8 mouse cellular contexts compared by ENCODE assay signal in the genomic region with DNA sequence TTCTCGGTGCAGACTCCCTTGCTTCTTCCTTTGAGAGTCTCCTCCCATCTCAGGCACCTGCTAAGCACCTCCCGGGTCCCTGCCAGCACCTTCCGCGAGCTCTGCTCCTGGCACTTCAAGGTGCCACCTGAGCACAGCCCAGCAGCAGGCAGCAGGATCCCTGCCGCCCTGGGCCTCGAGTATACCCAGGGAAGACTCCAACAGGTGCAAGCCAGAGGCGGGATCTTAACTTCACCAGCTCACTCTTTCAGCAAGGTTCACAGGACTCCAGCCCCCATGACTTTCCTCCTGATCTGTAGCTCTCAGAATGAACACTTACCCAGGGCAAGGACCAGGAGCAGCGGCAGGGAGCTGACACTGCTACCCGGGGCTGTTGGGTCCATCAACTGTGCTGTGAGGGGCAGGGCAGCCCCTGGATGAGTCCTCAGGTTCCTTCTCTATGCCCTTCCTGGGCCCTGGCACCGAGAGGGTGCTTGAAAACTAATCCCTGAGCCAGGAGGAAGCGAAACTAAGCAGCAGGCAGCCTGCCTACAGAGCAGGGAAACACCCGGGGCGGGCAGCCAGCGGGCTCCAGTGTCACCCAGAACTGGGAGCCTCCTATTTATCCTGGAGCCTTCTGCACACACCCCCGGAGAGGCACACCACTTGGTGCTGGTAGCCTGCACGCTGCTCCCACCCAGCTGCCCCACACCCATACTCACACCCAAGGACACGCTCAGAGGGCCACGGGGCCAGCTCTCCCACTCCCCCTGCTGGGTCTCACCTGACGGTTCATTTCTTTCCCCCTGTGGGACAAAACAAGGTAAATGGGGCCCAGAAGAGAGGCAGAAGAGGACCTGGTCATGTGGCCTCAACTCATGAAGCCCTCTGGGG. TPM values are rescaled to one million over a fixed set of nuclear protein-coding genes. Genes with fewer than 3 reads are reported as not detected.
DNase-seq lines count a peak whose midpoint lies in the region; ATAC-seq and TF ChIP-seq lines count a peak whose summit lies in the region.

A gene (minus strand): TSS at position 656 of the 873 bp plus-strand sequence.

- peak; percentile 80 for ATAC-seq in CD4-positive, CD25-positive, alpha-beta regulatory T cell, adult 4 months
- ATAC-seq in forebrain, postnatal 0 days: peak; percentile 85
- ATAC-seq in lung, embryonic 16.5 days (ENCODE audit: low read depth): peak; percentile 92

- DNase-seq in brain, embryonic 14.5 days (ENCODE audit: low read depth): peak; percentile 44
- peak; percentile 36 for DNase-seq in forebrain, postnatal 0 days
- DNase-seq in heart, postnatal 4 days: peak; percentile 71
- peak; percentile 25 to 58 for DNase-seq in layer of hippocampus, adult 8-10 months (ENCODE audit: low spot score in 2 of 2)
- peak; percentile 51 for DNase-seq in ovary, adult 18-20 months (ENCODE audit: low spot score)
- peak; percentile 32 for DNase-seq in thymus, postnatal 0 days (ENCODE audit: low spot score)

- peak within 1 kb of the TSS; percentile 22; the same call in 1 of the 2 replicates for H3K9ac ChIP-seq in forebrain, postnatal 0 days
- H3K9ac ChIP-seq in lung, embryonic 16.5 days (ENCODE audit: low read length): peak within 1 kb of the TSS; percentile 64

- peak; percentile 44 for TF ChIP-seq CTCF in brain, embryonic 14.5 days (IDR thresholded peaks at IDR 0.05; ENCODE audit: borderline replicate concordance, extremely low read depth, insufficient read depth, insufficient read length)
- TF ChIP-seq CTCF in forebrain, postnatal 0 days (IDR thresholded peaks at IDR 0.05; ENCODE audit: low read depth): no peak; the same call in 1 of the 2 replicates

- no peak for TF ChIP-seq POLR2A in brain, embryonic 14.5 days (IDR thresholded peaks at IDR 0.05; ENCODE audit: borderline replicate concordance, extremely low read depth, insufficient read depth, insufficient read length, poor library complexity, severe bottlenecking)

- H3K27me3 ChIP-seq in forebrain, postnatal 0 days (ENCODE audit: insufficient read depth, low read length): no peaks in the 10 kb centered on the region
- no peaks in the 10 kb centered on the region for H3K27me3 ChIP-seq in lung, embryonic 16.5 days (ENCODE audit: control insufficient read depth, insufficient read depth, low read depth, low read length)

- H3K4me2 ChIP-seq in forebrain, postnatal 0 days (ENCODE audit: low read depth): peak within 1 kb of the TSS; percentile 43
- H3K4me2 ChIP-seq in lung, embryonic 16.5 days (ENCODE audit: low read depth, low read length): peak within 1 kb of the TSS; percentile 61

- no peaks in the 10 kb centered on the region for H3K9me3 ChIP-seq in forebrain, postnatal 0 days (ENCODE audit: low read length)
- no peaks in the 10 kb centered on the region for H3K9me3 ChIP-seq in lung, embryonic 16.5 days (ENCODE audit: control insufficient read depth, low read length)

- no peak within 1 kb of the TSS for H3K27ac ChIP-seq in forebrain, postnatal 0 days (ENCODE audit: low read depth, low read length)
- H3K27ac ChIP-seq in lung, embryonic 16.5 days (ENCODE audit: low read length): peak within 1 kb of the TSS; percentile 28; the same call in 1 of the 2 replicates

- no peaks in the 10 kb centered on the region for H3K36me3 ChIP-seq in forebrain, postnatal 0 days (ENCODE audit: insufficient read depth)
- no peaks in the 10 kb centered on the region for H3K36me3 ChIP-seq in lung, embryonic 16.5 days (ENCODE audit: control insufficient read depth, insufficient read depth, low read length)

- WGBS in forebrain, postnatal 0 days: 12% methylated on average over 19 of the region's 19 CpGs
- 6% methylated on average over 19 of the region's 19 CpGs for WGBS in lung, embryonic 16.5 days

- H3K4me1 ChIP-seq in forebrain, postnatal 0 days (ENCODE audit: insufficient read depth): no peaks in the 10 kb centered on the region
- peaks cover 5% of the 10 kb centered on the region; the same call in 1 of the 2 replicates for H3K4me1 ChIP-seq in lung, embryonic 16.5 days (replicated peaks; ENCODE audit: control insufficient read depth, insufficient read depth, low read length)

- H3K4me3 ChIP-seq in forebrain, postnatal 0 days (ENCODE audit: low read depth, low read length): peak within 1 kb of the TSS; percentile 17; the same call in 1 of the 2 replicates
- peak within 1 kb of the TSS; percentile 51 for H3K4me3 ChIP-seq in lung, embryonic 16.5 days (ENCODE audit: low read length)

RNA-seq across cellular contexts. Expression of the gene that starts here (rescaled TPM):
- under 1 TPM; 0.47 to 0.61 TPM for polyA plus RNA-seq in CD4-positive, CD25-positive, alpha-beta regulatory T cell, adult 4 months (2017; shearing (Covaris generic))
- polyA plus RNA-seq in brain, embryonic 14.5 days (2012; rRNA removed): 0.05 and 0.14 TPM in 2 replicates
- 0.15 and 0.24 TPM in 2 replicates for total RNA-seq in forebrain, postnatal 0 days (2014; rRNA removed)
- 0.06 and 0.15 TPM in 2 replicates for polyA plus RNA-seq in forebrain, postnatal 0 days (2015; fragmentation: Nextera tagmentation; extraction: Ambion mirVana)
- total RNA-seq in heart, postnatal 4 days (2021): 1 to 10 TPM; 3.0 to 3.1 TPM
- under 1 TPM; 0.40 to 0.98 (median 0.58) TPM for total RNA-seq in layer of hippocampus, adult 8-10 months (2022)
- 2.5 and 3.0 TPM in 2 replicates for polyA plus RNA-seq in lung, embryonic 16.5 days (2015; fragmentation: Nextera tagmentation; extraction: Ambion mirVana)
- polyA plus RNA-seq in thymus, postnatal 0 days (2015; fragmentation: Nextera tagmentation; extraction: Ambion mirVana): 0.46 and 0.73 TPM in 2 replicates

Comparison
In these comparisons a context has a peak if more than half of its experiments do, and no peak if none do; other contexts are left out.
1. Peak in ATAC-seq in CD4-positive, CD25-positive, alpha-beta regulatory T cell, adult 4 months; RNA of the gene not detected or under 1 TPM.
2. Peak in DNase-seq in brain, embryonic 14.5 days; RNA of the gene not detected or under 1 TPM.
3. Peak in DNase-seq, ATAC-seq, H3K4me3 ChIP-seq, H3K9ac ChIP-seq and H3K4me2 ChIP-seq in forebrain, postnatal 0 days; RNA of the gene not detected or under 1 TPM.
4. Peak in DNase-seq in layer of hippocampus, adult 8-10 months; RNA of the gene not detected or under 1 TPM.
5. Peak in DNase-seq in thymus, postnatal 0 days; RNA of the gene not detected or under 1 TPM.